Mouse (Mus musculus): ENCODE data around the gene Pkd2l1. TPM values are rescaled to one million over a fixed set of nuclear protein-coding genes. Genes with fewer than 3 reads are reported as not detected.

Pkd2l1 gene
- under 1 TPM in 1 of 2 experiments, not detected in 1; 0.01 TPM for polyA plus RNA-seq (2012; fragmentation: generic; extraction: Trizol)

GRCm38 (mm10) chr19:44192342-44192741, at the start of gene Pkd2l1:
Pkd2l1 (minus strand) TSS chr19:44192442.

GRCm38 (mm10) chr19:44203015-44203564, 10.8 kb upstream of the Pkd2l1 start, which contains the start of gene Scd3:
Scd3 (plus strand) TSS chr19:44203269.

GRCm38 (mm10) chr19:44145702-44146567, 46.3 kb downstream of the Pkd2l1 start, which contains the start of gene Bloc1s2:
Bloc1s2 (minus strand) TSS chr19:44146446.

GRCm38 (mm10) chr19:44135072-44135959, 56.9 kb downstream of the Pkd2l1 start, which contains the start of gene Cwf19l1:
Cwf19l1 (minus strand) TSS chr19:44135876.

GRCm38 (mm10) chr19:44106831-44107660, 85.2 kb downstream of the Pkd2l1 start, which contains the start of gene Chuk:
Chuk (minus strand) TSS chr19:44107480.

Other genes with a start within 250 kb of the Pkd2l1 start
- not detected for gene Cpn1, start 205.9 kb downstream of the Pkd2l1 start, polyA plus RNA-seq (2012; fragmentation: generic; extraction: Trizol)
- gene Cyp2c23, start 163.2 kb downstream of the Pkd2l1 start, polyA plus RNA-seq (2012; fragmentation: generic; extraction: Trizol): under 1 TPM in 1 of 2 experiments, not detected in 1; 0.07 TPM
- gene Erlin1, start 122.7 kb downstream of the Pkd2l1 start, polyA plus RNA-seq (2012; fragmentation: generic; extraction: Trizol): 1 to 10 TPM; 1.2 to 6.2 TPM
- gene Chuk, start 85.0 kb downstream of the Pkd2l1 start, polyA plus RNA-seq (2012; fragmentation: generic; extraction: Trizol): 1 to 10 TPM in 1 of 2 experiments, under 1 TPM in 1; 0.41 to 7.2 TPM
- 10 to 100 TPM; 11.8 to 15.1 TPM for gene Cwf19l1, start 56.6 kb downstream of the Pkd2l1 start, polyA plus RNA-seq (2012; fragmentation: generic; extraction: Trizol)
- gene Bloc1s2, start 46.0 kb downstream of the Pkd2l1 start, polyA plus RNA-seq (2012; fragmentation: generic; extraction: Trizol): 10 to 100 TPM; 25.3 to 56.9 TPM
- gene Scd3, start 10.8 kb upstream of the Pkd2l1 start, polyA plus RNA-seq (2012; fragmentation: generic; extraction: Trizol): under 1 TPM in 1 of 2 experiments, not detected in 1; 0.08 TPM
- 100 to 1,000 TPM in 1 of 2 experiments, 10 to 100 TPM in 1; 23.2 to 157 TPM for gene Scd2, start 101.2 kb upstream of the Pkd2l1 start, polyA plus RNA-seq (2012; fragmentation: generic; extraction: Trizol)
- gene Scd4, start 140.7 kb upstream of the Pkd2l1 start, polyA plus RNA-seq (2012; fragmentation: generic; extraction: Trizol): under 1 TPM; 0.05 to 0.30 TPM
- gene Scd1, start 215.4 kb upstream of the Pkd2l1 start, polyA plus RNA-seq (2012; fragmentation: generic; extraction: Trizol): 10 to 100 TPM in 1 of 2 experiments, 1 to 10 TPM in 1; 9.1 to 26.0 TPM